Mouse (Mus musculus): ENCODE measurements around the gene St6galnac5.

- TF ChIP-seq MYOG (IDR thresholded peaks at IDR 0.05; ENCODE audit: control insufficient read depth in 1 of 3, insufficient read depth in 1 of 3, insufficient read length in 2 of 3, low read depth in 2 of 3) (no peak), CEBPB (IDR thresholded peaks at IDR 0.05; ENCODE audit: insufficient read depth, poor library complexity, severe bottlenecking) (no peak), POLR2A (IDR thresholded peaks at IDR 0.05; ENCODE audit: insufficient read length, low read depth) (no peak), USF1 (IDR thresholded peaks at IDR 0.05; ENCODE audit: low read depth) (no peak), TCF12 (IDR thresholded peaks at IDR 0.05; ENCODE audit: insufficient read depth, poor library complexity, severe bottlenecking) (no peak), POLR2AphosphoS2 (IDR thresholded peaks at IDR 0.05; ENCODE audit: insufficient read length, low read depth) (no peak), MAX (IDR thresholded peaks at IDR 0.05; ENCODE audit: low read depth) (no peak), SRF (IDR thresholded peaks at IDR 0.05; ENCODE audit: control insufficient read depth, insufficient read length, low read depth) (no peak), E2F4 (IDR thresholded peaks at IDR 0.05; ENCODE audit: insufficient read depth) (no peak), MYOD1 (IDR thresholded peaks at IDR 0.05; ENCODE audit: control insufficient read depth in 1 of 3, insufficient read length in 2 of 3, low read depth in 2 of 3) (no peak), TCF3 (IDR thresholded peaks at IDR 0.05; ENCODE audit: insufficient read length, low read depth) (no peak)
These were observed 62.9 kb downstream of the St6galnac5 start for GRCm38 (mm10) chr3:152919101-152919500.

Measured in myocyte (in vitro differentiated cells).